Mouse (Mus musculus): ENCODE results near the gene Pcgf1.

GRCm38 (mm10) chr6:83086121-83087035, 8.7 kb downstream of the Pcgf1 start, which contains the start of gene Lbx2:
- TF ChIP-seq CTCF (IDR thresholded peaks at IDR 0.05; ENCODE audit: control insufficient read depth, insufficient read depth, low read length) (no peak), POLR2A (IDR thresholded peaks at IDR 0.05; ENCODE audit: borderline replicate concordance, control insufficient read depth, low read depth, low read length) (no peak)

Data from bone marrow, adult 2 months (tissue).